Mouse (Mus musculus) kidney, embryonic 15.5 days (tissue): ENCODE data around the gene Hibch. TPM values are rescaled to one million over a fixed set of nuclear protein-coding genes. Genes with fewer than 3 reads are reported as not detected.

Experiments used
- ATAC-seq: fragments of 200-750 bp; cut with Nextera tagmentation; replicated peaks from 2 replicates; pipeline ENCODE4 v1.8.0; 2017; ENCODE audit warnings: moderate TSS enrichment; ENCODE audit not compliant: low FRiP score
- H3K27ac ChIP-seq: fragments of 300-500 bp; sonication (generic); 2 replicates; pipeline ENCODE4 v1.5.1; 2015; ENCODE audit warnings: mild to moderate bottlenecking, inconsistent platforms
- H3K27me3 ChIP-seq: fragments of 300-500 bp; sonication (generic); 2 replicates; pipeline ENCODE4 v1.6.1; 2015; ENCODE audit warnings: inconsistent platforms
- H3K36me3 ChIP-seq: fragments of 300-500 bp; sonication (generic); 2 replicates; pipeline ENCODE4 v1.6.1; 2015; ENCODE audit warnings: inconsistent platforms
- H3K4me1 ChIP-seq: fragments of 300-500 bp; sonication (generic); 2 replicates; pipeline ENCODE4 v1.6.1; 2015; ENCODE audit warnings: inconsistent platforms
- H3K4me2 ChIP-seq: fragments of 300-500 bp; sonication (generic); 2 replicates; pipeline ENCODE4 v1.6.1; 2015; ENCODE audit warnings: moderate library complexity, mild to moderate bottlenecking, inconsistent platforms
- H3K4me3 ChIP-seq: fragments of 300-500 bp; sonication (generic); replicated peaks from 2 replicates; pipeline ENCODE4 v1.5.1; 2015; ENCODE audit warnings: mild to moderate bottlenecking, inconsistent platforms
- H3K9ac ChIP-seq: fragments of 300-500 bp; sonication (generic); 2 replicates; pipeline ENCODE4 v1.6.1; 2015; ENCODE audit warnings: mild to moderate bottlenecking, inconsistent platforms
- H3K9me3 ChIP-seq: fragments of 300-500 bp; sonication (generic); replicated peaks from 2 replicates; pipeline ENCODE4 v1.6.1; 2016; ENCODE audit warnings: inconsistent platforms
- WGBS: fragments of 180-500 bp; shearing (Covaris S2); methylation state at CpG from one replicate; pipeline ENCODE4 v1.1.7; 2015; ENCODE audit warnings: mixed read lengths; 5-methylcytosine and 5-hydroxymethylcytosine counted together
- polyA plus RNA-seq: library from polyadenylated mRNA; unstranded; fragments of >200 nt; fragmentation: Nextera tagmentation; extraction: Ambion mirVana; gene quantifications from 2 replicates; pipeline ENCODE4 v1.2.1, GENCODE M21; 2015

Hibch gene
- 22.2 TPM in 2 replicates for polyA plus RNA-seq

GRCm38 (mm10) chr1:52844782-52845665 lies at the start of gene Hibch:
Hibch (plus strand) TSS chr1:52844929.
- H3K36me3 ChIP-seq = no peaks in the 10 kb centered on the region
- H3K27ac ChIP-seq = peak within 1 kb of the TSS; percentile 79
- peaks cover 8% of the 10 kb centered on the region for H3K4me1 ChIP-seq
- H3K4me2 ChIP-seq = peak within 1 kb of the TSS; percentile 74
- WGBS = 2% methylated on average over 45 of the region's 45 CpGs
- peak within 1 kb of the TSS; percentile 71 for H3K4me3 ChIP-seq
- no peaks in the 10 kb centered on the region for H3K27me3 ChIP-seq
- no peaks in the 10 kb centered on the region for H3K9me3 ChIP-seq
- ATAC-seq = peak; percentile 100
- peak within 1 kb of the TSS; percentile 65 for H3K9ac ChIP-seq

GRCm38 (mm10) chr1:52795927-52796326 lies 48.8 kb upstream of the Hibch start:
- H3K9me3 ChIP-seq = no peaks in the 10 kb centered on the region
- whole genome bisulfite sequencing = 78% methylated on average over 2 of the region's 2 CpGs
- H3K27me3 ChIP-seq = no peaks in the 10 kb centered on the region
- H3K9ac ChIP-seq = no peak overlapping the region
- H3K4me2 ChIP-seq = no peak overlapping the region
- H3K36me3 ChIP-seq = peaks cover 29% of the 10 kb centered on the region; the same call in 1 of the 2 replicates
- H3K4me3 ChIP-seq = no peak overlapping the region
- peaks cover 30% of the 10 kb centered on the region for H3K4me1 ChIP-seq
- ATAC-seq = no peak
- 0 out of 2 replicates have a peak overlapping the region, but pooled peaks have one; percentile 25 for H3K27ac ChIP-seq

- 45% methylated on average over 10 of the region's 10 CpGs for WGBS
- H3K4me3 ChIP-seq = no peak overlapping the region
- peak overlapping the region; percentile 84 for H3K27ac ChIP-seq
- no peaks in the 10 kb centered on the region for H3K9me3 ChIP-seq
- no peak overlapping the region for H3K9ac ChIP-seq
- H3K36me3 ChIP-seq = 0 out of 2 replicates have a peak, but pooled peaks cover 4% of the 10 kb centered on the region
- no peaks in the 10 kb centered on the region for H3K27me3 ChIP-seq
- peaks cover 40% of the 10 kb centered on the region for H3K4me1 ChIP-seq
- ATAC-seq = no peak
- no peak overlapping the region for H3K4me2 ChIP-seq
Measured at GRCm38 (mm10) chr1:52799056-52799726, 45.5 kb upstream of the Hibch start.

- peak overlapping the region; percentile 84 for H3K27ac ChIP-seq
- WGBS = 46% methylated on average over 5 of the region's 5 CpGs
- H3K36me3 ChIP-seq = no peaks in the 10 kb centered on the region
- H3K4me3 ChIP-seq = no peak overlapping the region
- no peaks in the 10 kb centered on the region for H3K27me3 ChIP-seq
- no peak overlapping the region for H3K9ac ChIP-seq
- peak; percentile 38; the same call in 1 of the 2 replicates for ATAC-seq
- peaks cover 40% of the 10 kb centered on the region for H3K4me1 ChIP-seq
- no peak overlapping the region for H3K4me2 ChIP-seq
- no peaks in the 10 kb centered on the region for H3K9me3 ChIP-seq
Measured at GRCm38 (mm10) chr1:52799772-52800171, 45.0 kb upstream of the Hibch start.

- no peaks in the 10 kb centered on the region for H3K36me3 ChIP-seq
- no peaks in the 10 kb centered on the region for H3K9me3 ChIP-seq
- H3K27me3 ChIP-seq = no peaks in the 10 kb centered on the region
- 5% methylated on average over 3 of the region's 3 CpGs for WGBS
- peaks cover 40% of the 10 kb centered on the region for H3K4me1 ChIP-seq
- peak overlapping the region; percentile 21; the same call in 1 of the 2 replicates for H3K4me2 ChIP-seq
- peak; percentile 38 for ATAC-seq
- no peak overlapping the region for H3K4me3 ChIP-seq
- peak overlapping the region; percentile 84 for H3K27ac ChIP-seq
- H3K9ac ChIP-seq = no peak overlapping the region
Measured at GRCm38 (mm10) chr1:52800340-52800740, 44.4 kb upstream of the Hibch start.

- H3K9me3 ChIP-seq = no peaks in the 10 kb centered on the region
- WGBS = 72% methylated on average over 5 of the region's 5 CpGs
- H3K4me2 ChIP-seq = no peak overlapping the region
- H3K4me3 ChIP-seq = no peak overlapping the region
- H3K27me3 ChIP-seq = no peaks in the 10 kb centered on the region
- H3K9ac ChIP-seq = no peak overlapping the region
- peak overlapping the region; percentile 84 for H3K27ac ChIP-seq
- ATAC-seq = no peak
- H3K4me1 ChIP-seq = peaks cover 40% of the 10 kb centered on the region
- no peaks in the 10 kb centered on the region for H3K36me3 ChIP-seq
Measured at GRCm38 (mm10) chr1:52801651-52802050, 43.1 kb upstream of the Hibch start.

GRCm38 (mm10) chr1:52802406-52802975 lies 42.2 kb upstream of the Hibch start:
- Histone ChIP-seq H3K36me3 (no peaks in the 10 kb centered on the region), H3K27ac (peak overlapping the region; percentile 49), H3K4me3 (no peak overlapping the region), H3K4me2 (no peak overlapping the region), H3K9ac (no peak overlapping the region), H3K9me3 (no peaks in the 10 kb centered on the region), H3K4me1 (peaks cover 40% of the 10 kb centered on the region), H3K27me3 (no peaks in the 10 kb centered on the region)
- peak; percentile 18; the same call in 1 of the 2 replicates for ATAC-seq
- WGBS = 82% methylated on average over 5 of the region's 5 CpGs

GRCm38 (mm10) chr1:52805041-52805440 lies 39.7 kb upstream of the Hibch start:
- no peak overlapping the region for H3K4me2 ChIP-seq
- no peaks in the 10 kb centered on the region; the same call in 1 of the 2 replicates for H3K36me3 ChIP-seq
- no peak overlapping the region for H3K9ac ChIP-seq
- H3K27ac ChIP-seq = no peak overlapping the region
- H3K27me3 ChIP-seq = no peaks in the 10 kb centered on the region
- peaks cover 18% of the 10 kb centered on the region for H3K4me1 ChIP-seq
- WGBS = 60% methylated on average over 1 of the region's 1 CpGs
- H3K4me3 ChIP-seq = no peak overlapping the region
- ATAC-seq = no peak
- H3K9me3 ChIP-seq = no peaks in the 10 kb centered on the region

GRCm38 (mm10) chr1:52808456-52808855 lies 36.3 kb upstream of the Hibch start:
- no peak for ATAC-seq
- no peak overlapping the region for H3K4me2 ChIP-seq
- no peak overlapping the region for H3K27ac ChIP-seq
- 85% methylated on average over 6 of the region's 6 CpGs for WGBS
- no peak overlapping the region for H3K9ac ChIP-seq
- H3K4me3 ChIP-seq = no peak overlapping the region
- no peaks in the 10 kb centered on the region for H3K27me3 ChIP-seq
- H3K4me1 ChIP-seq = no peaks in the 10 kb centered on the region
- H3K36me3 ChIP-seq = no peaks in the 10 kb centered on the region; the same call in 1 of the 2 replicates
- H3K9me3 ChIP-seq = no peaks in the 10 kb centered on the region

GRCm38 (mm10) chr1:52816232-52816891 lies 28.4 kb upstream of the Hibch start:
- H3K4me1 ChIP-seq = peaks cover 16% of the 10 kb centered on the region
- H3K9ac ChIP-seq = no peak overlapping the region
- no peak overlapping the region for H3K27ac ChIP-seq
- H3K36me3 ChIP-seq = no peaks in the 10 kb centered on the region
- H3K4me2 ChIP-seq = peak overlapping the region; percentile 81
- peak overlapping the region; percentile 57 for H3K4me3 ChIP-seq
- no peaks in the 10 kb centered on the region for H3K9me3 ChIP-seq
- ATAC-seq = peak; percentile 23; the same call in 1 of the 2 replicates
- H3K27me3 ChIP-seq = no peaks in the 10 kb centered on the region
- WGBS = 43% methylated on average over 13 of the region's 13 CpGs
